Mouse (Mus musculus): ENCODE measurements around the gene Coa3. TPM values are rescaled to one million over a fixed set of nuclear protein-coding genes. Genes with fewer than 3 reads are reported as not detected.

Gene Coa3
- polyA plus RNA-seq (2014; fragmentation: Illumina TruSeq; extraction: RNeasy Lipid Tissue Mini Kit (QIAGEN cat#74804); ENCODE audit: insufficient read depth, low read depth, low replicate concordance), result 157 TPM

DNA sequence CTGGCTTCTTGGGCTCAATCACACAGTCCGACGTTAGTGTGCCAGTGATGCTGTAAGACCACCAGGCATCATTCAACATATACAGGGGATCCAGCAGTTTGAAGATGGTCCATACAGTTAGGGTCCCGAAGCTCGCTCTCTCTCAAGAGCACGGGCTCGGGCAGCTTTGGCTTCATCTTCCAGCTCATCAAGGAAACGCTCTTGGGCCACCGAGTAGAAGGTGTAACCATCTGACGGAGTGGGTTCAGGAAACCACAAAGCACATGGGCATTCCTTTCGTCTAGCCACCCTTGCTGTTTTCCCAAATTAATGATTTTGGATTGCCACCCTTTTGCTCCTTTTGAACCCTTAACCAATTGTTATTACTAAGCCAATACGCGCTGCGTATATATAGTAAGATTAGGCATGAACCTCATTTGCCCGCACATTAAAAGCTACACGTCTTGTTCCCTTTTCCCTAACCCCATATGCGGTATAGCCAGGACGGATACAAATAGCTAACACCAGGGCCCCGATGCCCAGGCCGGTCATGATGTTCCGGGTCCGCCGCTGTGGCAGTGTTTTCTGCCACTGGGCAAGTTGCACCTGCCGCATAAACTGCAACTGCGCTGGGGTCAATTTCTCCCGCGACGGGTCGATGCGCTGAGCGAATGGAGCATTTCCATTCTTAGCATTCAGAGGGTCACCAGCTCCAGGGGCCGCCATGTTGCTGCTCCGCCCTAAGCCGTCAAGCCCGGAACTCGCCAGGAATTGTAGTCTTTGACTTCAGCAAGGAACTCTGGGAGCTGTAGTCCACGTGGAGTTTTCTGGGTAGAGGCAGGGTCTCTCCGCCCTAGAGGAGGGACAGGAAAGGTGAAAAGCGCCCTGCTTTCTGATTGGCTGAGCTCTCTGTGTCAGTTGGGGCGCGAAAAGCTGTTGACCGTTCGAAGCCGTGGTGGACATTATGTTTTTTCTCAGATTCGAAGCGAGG, at the start of gene Coa3, which contains the start of gene Cntd1:
Coa3 (minus strand) TSS at position 892 of the 970 bp plus-strand sequence.
Cntd1 (plus strand) TSS at position 790 of the 970 bp plus-strand sequence.

DNA sequence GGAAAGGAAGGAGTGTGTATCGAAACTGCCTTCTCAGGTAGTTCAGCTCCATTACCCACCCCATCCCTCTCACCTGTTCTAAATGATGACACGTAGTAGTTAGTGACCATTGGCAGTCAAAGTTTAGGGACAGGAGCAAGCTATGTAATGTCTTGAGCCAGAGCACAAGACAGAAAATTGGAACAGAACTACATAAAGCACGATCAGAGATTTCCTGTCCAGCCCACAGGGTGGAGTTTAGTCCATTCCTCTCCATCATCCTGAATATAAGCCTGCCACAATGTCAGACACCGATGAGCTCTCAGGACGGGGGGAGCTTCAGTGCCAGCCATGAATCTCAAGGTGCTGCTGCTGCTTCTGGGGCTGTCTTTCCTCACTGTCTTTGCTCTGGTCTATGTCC, 45.8 kb upstream of the Coa3 start, which contains the start of gene Aoc2:
Aoc2 (plus strand) TSS at position 301 of the 400 bp plus-strand sequence.

DNA sequence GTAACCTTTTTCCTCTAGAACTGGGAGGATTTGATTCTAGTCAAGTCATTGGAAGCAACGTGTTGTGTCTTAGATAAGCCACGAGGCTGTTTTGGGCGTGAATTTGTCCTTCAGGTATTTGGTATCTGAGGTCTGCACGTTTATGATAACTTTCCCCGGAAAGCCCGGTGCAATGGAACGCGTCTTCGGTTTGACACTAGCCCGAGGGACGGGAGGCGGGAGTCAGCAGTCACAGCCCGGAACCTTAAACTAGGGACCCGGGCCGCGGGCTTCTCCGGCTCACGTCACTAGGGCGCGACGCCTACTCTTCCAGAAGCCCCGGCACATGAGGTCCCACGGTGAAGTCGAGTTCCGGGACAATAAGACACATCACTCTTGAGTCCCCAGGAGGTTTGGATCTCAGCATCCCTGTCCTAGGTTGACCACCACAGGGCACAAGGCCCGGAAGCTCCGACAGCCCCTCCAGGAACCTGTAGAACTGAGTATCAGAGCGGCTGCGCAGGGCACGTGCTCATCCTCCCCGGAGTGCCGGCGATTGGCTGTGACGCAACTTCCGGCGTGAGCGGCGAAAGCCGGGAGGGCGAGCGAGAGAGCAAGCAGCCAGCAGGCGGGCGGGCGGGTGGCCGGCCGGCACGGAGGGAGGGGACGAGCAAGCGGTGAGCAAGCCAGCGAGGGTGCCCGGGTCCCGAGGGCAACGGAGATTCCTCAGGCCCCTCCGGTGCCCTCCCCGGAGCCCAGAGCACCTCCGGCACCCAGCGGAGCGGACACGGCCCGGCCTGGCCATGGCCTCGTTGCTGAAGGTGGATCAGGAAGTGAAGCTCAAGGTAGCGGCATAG, 37.0 kb upstream of the Coa3 start, which contains the start of gene Psme3:
Psme3 (plus strand) TSS at position 549 of the 836 bp plus-strand sequence.

DNA sequence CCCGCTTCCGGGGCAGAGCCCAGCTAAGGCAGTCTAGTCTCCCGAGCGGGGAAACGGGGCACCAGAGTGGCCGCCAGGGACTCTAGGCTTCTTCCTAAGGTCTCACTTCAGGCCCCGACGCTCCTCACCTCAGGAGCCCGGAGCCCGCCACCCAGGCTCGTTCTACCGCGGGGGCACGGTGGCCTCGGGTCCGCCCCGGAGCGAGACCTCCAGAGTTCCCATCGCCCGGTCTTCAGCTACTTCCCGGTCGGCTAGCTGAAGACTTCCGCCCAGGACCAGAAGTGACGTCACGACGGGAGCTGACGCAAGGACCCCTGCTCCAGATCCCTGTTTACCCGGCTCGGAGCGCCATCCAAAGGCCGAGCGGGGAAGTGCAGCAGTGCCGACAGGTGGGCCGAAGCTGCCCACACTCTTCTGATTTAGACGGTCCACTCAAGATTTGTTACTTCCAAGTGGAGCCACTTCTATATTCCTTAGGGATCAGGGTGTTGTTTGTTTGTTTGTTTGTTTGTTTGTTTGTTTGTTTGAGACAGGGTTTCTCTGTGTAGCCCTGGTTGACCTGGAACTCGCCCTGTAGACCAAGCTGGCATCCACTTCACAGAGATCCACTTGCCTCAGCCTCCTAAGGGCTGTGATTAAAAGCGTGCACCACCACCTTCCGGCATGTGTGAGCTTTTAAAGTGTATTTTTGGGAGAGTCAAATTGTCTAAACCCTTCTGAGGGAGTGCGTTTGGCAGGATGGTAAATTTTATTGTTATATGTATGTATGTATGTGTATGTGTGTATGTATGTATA, 23.3 kb upstream of the Coa3 start, which contains the start of gene Becn1:
Becn1 (minus strand) TSS at position 283 of the 795 bp plus-strand sequence.

DNA sequence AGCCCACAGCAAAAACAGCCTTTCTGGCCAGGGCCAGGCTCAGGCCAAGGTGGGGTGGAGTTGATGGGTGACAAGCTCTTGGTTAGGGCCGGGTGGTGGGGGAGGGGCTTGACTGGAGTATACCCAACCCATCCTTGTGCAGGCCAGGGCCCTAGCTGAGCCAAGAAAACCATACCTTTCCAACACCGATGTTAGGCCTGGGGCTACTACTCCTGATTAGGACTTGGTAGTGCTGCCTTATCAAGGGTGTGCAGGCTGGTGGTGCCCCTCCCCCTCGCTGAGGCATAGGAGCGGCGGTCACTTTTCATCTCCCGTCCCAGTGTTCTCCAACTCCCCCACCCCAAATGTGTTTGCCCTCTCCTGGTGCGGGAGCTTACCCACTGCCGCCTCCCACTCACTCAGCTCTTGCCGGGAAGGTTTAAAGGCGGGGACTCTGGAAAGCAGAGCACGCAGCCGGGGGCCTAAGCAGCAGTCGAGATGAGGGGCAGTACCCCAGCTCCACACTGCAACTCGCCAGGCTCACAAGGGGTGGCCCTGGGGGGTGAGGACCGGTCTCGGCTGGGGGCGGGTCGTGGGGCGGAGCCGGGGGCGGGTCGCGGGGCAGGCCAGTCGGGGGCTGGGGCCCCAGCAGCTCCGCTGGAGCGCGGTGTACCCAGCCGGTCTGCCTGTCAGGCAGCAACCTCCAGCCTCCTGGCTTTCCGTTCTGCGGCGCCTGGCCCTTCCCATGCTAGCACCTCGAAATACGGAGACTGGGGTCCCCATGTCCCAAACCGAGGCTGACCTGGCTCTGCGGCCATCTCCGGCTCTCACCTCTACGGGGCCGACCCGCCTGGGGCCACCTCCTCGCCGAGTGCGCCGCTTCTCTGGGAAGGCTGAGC, 18.7 kb downstream of the Coa3 start, which contains the start of gene Wnk4:
Wnk4 (plus strand) TSS at position 620 of the 878 bp plus-strand sequence.

DNA sequence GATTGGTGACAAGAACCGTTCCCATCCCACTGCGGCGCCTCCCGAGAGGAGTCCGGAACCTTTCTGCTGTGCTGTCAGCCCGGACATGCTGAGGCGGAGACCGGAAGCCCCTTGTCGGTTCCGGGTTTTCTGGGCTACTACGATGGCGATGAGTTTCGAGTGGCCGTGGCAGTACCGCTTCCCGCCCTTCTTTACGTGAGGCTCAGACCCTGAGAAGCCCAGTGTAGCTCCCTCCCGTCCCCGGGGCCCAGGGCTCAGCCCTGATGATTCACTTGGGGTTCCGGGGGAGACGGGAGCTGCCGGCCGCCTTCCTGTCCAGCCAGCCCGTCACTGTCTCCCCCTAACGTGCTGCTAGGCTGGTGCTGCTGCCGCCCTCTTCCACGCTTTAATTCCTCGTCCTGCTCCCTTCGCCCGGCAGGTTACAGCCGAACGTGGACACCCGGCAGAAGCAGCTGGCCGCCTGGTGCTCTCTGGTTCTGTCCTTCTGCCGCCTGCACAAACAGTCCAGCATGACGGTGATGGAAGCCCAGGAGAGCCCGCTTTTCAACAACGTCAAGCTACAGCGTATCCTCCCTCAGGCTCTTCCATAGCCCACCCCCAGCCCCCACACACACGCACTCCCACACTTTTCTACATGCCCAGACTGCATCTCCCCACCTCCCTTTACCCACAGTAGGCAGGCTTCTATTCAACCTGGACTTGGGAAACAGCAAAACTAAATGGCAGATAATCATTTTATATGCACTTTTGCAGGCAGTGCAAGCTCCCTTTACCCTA, 25.1 kb downstream of the Coa3 start, which contains the start of gene Vps25:
Vps25 (plus strand) TSS at position 95 of the 777 bp plus-strand sequence.

DNA sequence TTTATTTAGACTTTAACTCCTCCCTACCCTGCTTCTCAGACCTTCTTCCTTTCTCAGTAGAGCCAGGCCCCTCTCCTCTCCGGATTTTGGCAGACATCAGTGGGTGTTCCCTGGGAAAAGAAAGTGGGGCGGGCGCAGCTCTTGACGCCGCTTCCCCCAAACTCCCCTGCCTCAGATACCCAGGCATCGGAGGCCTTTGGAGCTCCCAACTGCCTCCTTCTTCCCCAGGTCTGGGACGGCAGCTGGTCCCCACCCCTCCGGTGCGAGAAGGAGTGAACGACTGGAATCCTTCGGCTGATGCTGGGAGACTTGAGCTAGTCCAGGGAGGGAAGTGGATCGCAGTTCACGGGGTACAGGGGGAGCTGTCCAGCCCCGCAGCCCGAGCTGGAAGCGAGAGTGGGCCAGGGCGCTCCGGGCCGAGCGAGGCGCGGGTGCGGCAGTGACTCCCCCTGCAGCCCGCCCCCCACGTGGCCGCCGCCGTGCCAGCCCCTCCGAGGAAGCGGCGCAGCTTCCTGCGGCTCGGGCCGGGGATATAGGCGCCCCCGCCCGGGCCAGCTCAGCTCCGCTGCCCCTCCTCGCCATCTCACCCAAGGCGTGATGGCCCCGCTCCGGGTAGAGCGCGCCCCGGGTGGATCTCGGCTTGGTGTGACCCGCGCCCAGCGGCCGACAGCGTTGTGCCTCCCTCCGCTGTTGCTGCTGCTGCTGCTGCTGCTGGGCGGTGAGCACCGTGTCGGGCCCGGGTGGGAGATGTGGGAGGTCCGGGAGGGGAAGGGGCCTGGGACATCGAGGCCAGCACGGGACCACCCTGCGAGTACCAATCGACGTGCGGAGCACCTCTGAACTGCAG, 32.8 kb downstream of the Coa3 start, which contains the start of gene Ramp2:
Ramp2 (plus strand) TSS at position 174 of the 847 bp plus-strand sequence.

Other genes starting within 250 kb of the Coa3 start
- 10.0 TPM for gene Naglu, start 209.1 kb downstream of the Coa3 start, polyA plus RNA-seq (2014; fragmentation: Illumina TruSeq; extraction: RNeasy Lipid Tissue Mini Kit (QIAGEN cat#74804); ENCODE audit: insufficient read depth, low read depth, low replicate concordance)
- 0.35 TPM for gene Hsd17b1, start 200.7 kb downstream of the Coa3 start, polyA plus RNA-seq (2014; fragmentation: Illumina TruSeq; extraction: RNeasy Lipid Tissue Mini Kit (QIAGEN cat#74804); ENCODE audit: insufficient read depth, low read depth, low replicate concordance)
- 19.9 TPM for gene Coasy, start 196.5 kb downstream of the Coa3 start, polyA plus RNA-seq (2014; fragmentation: Illumina TruSeq; extraction: RNeasy Lipid Tissue Mini Kit (QIAGEN cat#74804); ENCODE audit: insufficient read depth, low read depth, low replicate concordance)
- 33.0 TPM for gene Mlx, start 191.8 kb downstream of the Coa3 start, polyA plus RNA-seq (2014; fragmentation: Illumina TruSeq; extraction: RNeasy Lipid Tissue Mini Kit (QIAGEN cat#74804); ENCODE audit: insufficient read depth, low read depth, low replicate concordance)
- 6.5 TPM for gene Psmc3ip, start 183.7 kb downstream of the Coa3 start, polyA plus RNA-seq (2014; fragmentation: Illumina TruSeq; extraction: RNeasy Lipid Tissue Mini Kit (QIAGEN cat#74804); ENCODE audit: insufficient read depth, low read depth, low replicate concordance)
- 36.3 TPM for gene Retreg3, start 159.2 kb downstream of the Coa3 start, polyA plus RNA-seq (2014; fragmentation: Illumina TruSeq; extraction: RNeasy Lipid Tissue Mini Kit (QIAGEN cat#74804); ENCODE audit: insufficient read depth, low read depth, low replicate concordance)
- gene Tubg1, start 159.2 kb downstream of the Coa3 start, polyA plus RNA-seq (2014; fragmentation: Illumina TruSeq; extraction: RNeasy Lipid Tissue Mini Kit (QIAGEN cat#74804); ENCODE audit: insufficient read depth, low read depth, low replicate concordance), result 16.8 TPM
- gene Tubg2, start 123.2 kb downstream of the Coa3 start, polyA plus RNA-seq (2014; fragmentation: Illumina TruSeq; extraction: RNeasy Lipid Tissue Mini Kit (QIAGEN cat#74804); ENCODE audit: insufficient read depth, low read depth, low replicate concordance), result 1.1 TPM
- 0.62 TPM for gene Cntnap1, start 108.6 kb downstream of the Coa3 start, polyA plus RNA-seq (2014; fragmentation: Illumina TruSeq; extraction: RNeasy Lipid Tissue Mini Kit (QIAGEN cat#74804); ENCODE audit: insufficient read depth, low read depth, low replicate concordance)
- gene Plekhh3, start 107.8 kb downstream of the Coa3 start, polyA plus RNA-seq (2014; fragmentation: Illumina TruSeq; extraction: RNeasy Lipid Tissue Mini Kit (QIAGEN cat#74804); ENCODE audit: insufficient read depth, low read depth, low replicate concordance), result 10.0 TPM
- 0.13 TPM for gene Ccr10, start 103.7 kb downstream of the Coa3 start, polyA plus RNA-seq (2014; fragmentation: Illumina TruSeq; extraction: RNeasy Lipid Tissue Mini Kit (QIAGEN cat#74804); ENCODE audit: insufficient read depth, low read depth, low replicate concordance)
- gene Ezh1, start 52.7 kb downstream of the Coa3 start, polyA plus RNA-seq (2014; fragmentation: Illumina TruSeq; extraction: RNeasy Lipid Tissue Mini Kit (QIAGEN cat#74804); ENCODE audit: insufficient read depth, low read depth, low replicate concordance), result 23.4 TPM
- 682 TPM for gene Ramp2, start 33.1 kb downstream of the Coa3 start, polyA plus RNA-seq (2014; fragmentation: Illumina TruSeq; extraction: RNeasy Lipid Tissue Mini Kit (QIAGEN cat#74804); ENCODE audit: insufficient read depth, low read depth, low replicate concordance)
- gene Vps25, start 25.4 kb downstream of the Coa3 start, polyA plus RNA-seq (2014; fragmentation: Illumina TruSeq; extraction: RNeasy Lipid Tissue Mini Kit (QIAGEN cat#74804); ENCODE audit: insufficient read depth, low read depth, low replicate concordance), result 121 TPM
- 9.4 TPM for gene Wnk4, start 18.5 kb downstream of the Coa3 start, polyA plus RNA-seq (2014; fragmentation: Illumina TruSeq; extraction: RNeasy Lipid Tissue Mini Kit (QIAGEN cat#74804); ENCODE audit: insufficient read depth, low read depth, low replicate concordance)
- gene Cntd1, start 102 bp downstream of the Coa3 start, polyA plus RNA-seq (2014; fragmentation: Illumina TruSeq; extraction: RNeasy Lipid Tissue Mini Kit (QIAGEN cat#74804); ENCODE audit: insufficient read depth, low read depth, low replicate concordance), result 0.25 TPM
- 89.2 TPM for gene Becn1, start 23.2 kb upstream of the Coa3 start, polyA plus RNA-seq (2014; fragmentation: Illumina TruSeq; extraction: RNeasy Lipid Tissue Mini Kit (QIAGEN cat#74804); ENCODE audit: insufficient read depth, low read depth, low replicate concordance)
- gene Psme3, start 37.1 kb upstream of the Coa3 start, polyA plus RNA-seq (2014; fragmentation: Illumina TruSeq; extraction: RNeasy Lipid Tissue Mini Kit (QIAGEN cat#74804); ENCODE audit: insufficient read depth, low read depth, low replicate concordance), result 33.8 TPM
- gene Aoc2, start 45.9 kb upstream of the Coa3 start, polyA plus RNA-seq (2014; fragmentation: Illumina TruSeq; extraction: RNeasy Lipid Tissue Mini Kit (QIAGEN cat#74804); ENCODE audit: insufficient read depth, low read depth, low replicate concordance), result 0.70 TPM
- 4.7 TPM for gene Aoc3, start 51.5 kb upstream of the Coa3 start, polyA plus RNA-seq (2014; fragmentation: Illumina TruSeq; extraction: RNeasy Lipid Tissue Mini Kit (QIAGEN cat#74804); ENCODE audit: insufficient read depth, low read depth, low replicate concordance)
- gene G6pc, start 88.4 kb upstream of the Coa3 start, polyA plus RNA-seq (2014; fragmentation: Illumina TruSeq; extraction: RNeasy Lipid Tissue Mini Kit (QIAGEN cat#74804); ENCODE audit: insufficient read depth, low read depth, low replicate concordance), result not detected
- 26.8 TPM for gene Aarsd1, start 138.5 kb upstream of the Coa3 start, polyA plus RNA-seq (2014; fragmentation: Illumina TruSeq; extraction: RNeasy Lipid Tissue Mini Kit (QIAGEN cat#74804); ENCODE audit: insufficient read depth, low read depth, low replicate concordance)
- gene Gm27029, start 145.7 kb upstream of the Coa3 start, polyA plus RNA-seq (2014; fragmentation: Illumina TruSeq; extraction: RNeasy Lipid Tissue Mini Kit (QIAGEN cat#74804); ENCODE audit: insufficient read depth, low read depth, low replicate concordance), result 2.7 TPM
- 10.9 TPM for gene Rundc1, start 146.0 kb upstream of the Coa3 start, polyA plus RNA-seq (2014; fragmentation: Illumina TruSeq; extraction: RNeasy Lipid Tissue Mini Kit (QIAGEN cat#74804); ENCODE audit: insufficient read depth, low read depth, low replicate concordance)
- 5.4 TPM for gene Ptges3l, start 146.2 kb upstream of the Coa3 start, polyA plus RNA-seq (2014; fragmentation: Illumina TruSeq; extraction: RNeasy Lipid Tissue Mini Kit (QIAGEN cat#74804); ENCODE audit: insufficient read depth, low read depth, low replicate concordance)
- 823 TPM for gene Rpl27, start 163.2 kb upstream of the Coa3 start, polyA plus RNA-seq (2014; fragmentation: Illumina TruSeq; extraction: RNeasy Lipid Tissue Mini Kit (QIAGEN cat#74804); ENCODE audit: insufficient read depth, low read depth, low replicate concordance)
- 80.7 TPM for gene Ifi35, start 169.3 kb upstream of the Coa3 start, polyA plus RNA-seq (2014; fragmentation: Illumina TruSeq; extraction: RNeasy Lipid Tissue Mini Kit (QIAGEN cat#74804); ENCODE audit: insufficient read depth, low read depth, low replicate concordance)
- gene Rnd2, start 185.9 kb upstream of the Coa3 start, polyA plus RNA-seq (2014; fragmentation: Illumina TruSeq; extraction: RNeasy Lipid Tissue Mini Kit (QIAGEN cat#74804); ENCODE audit: insufficient read depth, low read depth, low replicate concordance), result 19.0 TPM
- 86.7 TPM for gene Vat1, start 187.1 kb upstream of the Coa3 start, polyA plus RNA-seq (2014; fragmentation: Illumina TruSeq; extraction: RNeasy Lipid Tissue Mini Kit (QIAGEN cat#74804); ENCODE audit: insufficient read depth, low read depth, low replicate concordance)

Data from lung, adult 10 weeks (tissue).